Mouse (Mus musculus) adipose tissue, adult 10 weeks (tissue): ENCODE measurements around the gene Olfr510. TPM values are rescaled to one million over a fixed set of nuclear protein-coding genes. Genes with fewer than 3 reads are reported as not detected.

Experiments
- polyA plus RNA-seq: library from polyadenylated mRNA; stranded (reverse); fragments of 350-450 nt; fragmentation: Illumina TruSeq; extraction: RNeasy Lipid Tissue Mini Kit (QIAGEN cat#74804); gene quantifications from one replicate; pipeline ENCODE4 v1.2.3, GENCODE M21; 2014; ENCODE audit warnings: low read depth, low replicate concordance

The Olfr510 gene
- not detected for polyA plus RNA-seq

GRCm38 (mm10) chr7:108666118-108666517 lies at the start of gene Olfr510:
Gene Olfr510 (plus strand): TSS chr7:108666418.

GRCm38 (mm10) chr7:108621514-108621913 lies 44.7 kb upstream of the Olfr510 start, which contains the start of gene Olfr507:
Gene Olfr507 (plus strand): TSS chr7:108621814.

GRCm38 (mm10) chr7:108629694-108630093 lies 36.5 kb upstream of the Olfr510 start, which contains the start of gene Olfr508:
Gene Olfr508 (plus strand): TSS chr7:108629994.

GRCm38 (mm10) chr7:108651806-108652205 lies 14.4 kb upstream of the Olfr510 start, which contains the start of gene Olfr509:
Gene Olfr509 (minus strand): TSS chr7:108651906.

GRCm38 (mm10) chr7:108713020-108713419 lies 46.8 kb downstream of the Olfr510 start, which contains the start of gene Olfr512:
Gene Olfr512 (plus strand): TSS chr7:108713320.

Other genes with a start within 250 kb of the Olfr510 start
- not detected for gene Olfr497, start 246.0 kb upstream of the Olfr510 start, polyA plus RNA-seq
- gene Olfr498, start 201.1 kb upstream of the Olfr510 start, polyA plus RNA-seq, result not detected
- gene Olfr502, start 141.4 kb upstream of the Olfr510 start, polyA plus RNA-seq, result not detected
- not detected for gene Olfr503, start 121.9 kb upstream of the Olfr510 start, polyA plus RNA-seq
- gene Olfr504, start 100.6 kb upstream of the Olfr510 start, polyA plus RNA-seq, result not detected
- gene Olfr506, start 55.6 kb upstream of the Olfr510 start, polyA plus RNA-seq, result not detected
- not detected for gene Olfr507, start 44.6 kb upstream of the Olfr510 start, polyA plus RNA-seq
- gene Olfr508, start 36.4 kb upstream of the Olfr510 start, polyA plus RNA-seq, result not detected
- gene Olfr509, start 14.5 kb upstream of the Olfr510 start, polyA plus RNA-seq, result not detected
- not detected for gene Olfr512, start 46.9 kb downstream of the Olfr510 start, polyA plus RNA-seq
- not detected for gene Olfr513, start 84.6 kb downstream of the Olfr510 start, polyA plus RNA-seq
- gene Olfr514, start 159.6 kb downstream of the Olfr510 start, polyA plus RNA-seq, result not detected
- gene Olfr516, start 184.1 kb downstream of the Olfr510 start, polyA plus RNA-seq, result not detected
- gene Olfr517, start 206.0 kb downstream of the Olfr510 start, polyA plus RNA-seq, result not detected
- not detected for gene Olfr518, start 218.6 kb downstream of the Olfr510 start, polyA plus RNA-seq
- gene Olfr519, start 228.0 kb downstream of the Olfr510 start, polyA plus RNA-seq, result not detected